Mouse (Mus musculus): ENCODE measurements at regions not wholly inside any gene's neighbourhood (a gene's known extent, or its start where the extent isn't known, plus 50 kb on each side); places are given as distances from the start of the nearest gene placed in this dataset.

DNA sequence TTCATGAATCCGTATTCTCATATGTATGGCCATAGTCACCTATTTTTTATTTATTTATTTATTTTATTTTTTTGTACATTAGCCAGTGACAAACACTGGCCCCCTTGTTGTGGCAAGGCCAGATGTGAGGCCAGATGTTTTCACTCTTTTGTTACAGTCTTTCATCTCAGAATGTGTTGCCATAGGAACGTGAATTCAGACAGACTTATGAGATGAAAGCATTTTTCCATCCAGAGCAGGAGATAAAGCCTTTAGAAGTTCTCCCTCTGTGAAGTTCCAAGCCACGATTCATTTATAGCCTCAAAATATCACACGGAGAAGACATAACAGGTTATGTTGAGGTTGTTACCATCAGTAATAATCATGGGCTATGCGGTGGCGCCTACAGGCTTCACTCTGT, 220.9 kb downstream of the Arpp21 start:
- DNase-seq (ENCODE audit: low spot score in 2 of 2), result no peak

DNA sequence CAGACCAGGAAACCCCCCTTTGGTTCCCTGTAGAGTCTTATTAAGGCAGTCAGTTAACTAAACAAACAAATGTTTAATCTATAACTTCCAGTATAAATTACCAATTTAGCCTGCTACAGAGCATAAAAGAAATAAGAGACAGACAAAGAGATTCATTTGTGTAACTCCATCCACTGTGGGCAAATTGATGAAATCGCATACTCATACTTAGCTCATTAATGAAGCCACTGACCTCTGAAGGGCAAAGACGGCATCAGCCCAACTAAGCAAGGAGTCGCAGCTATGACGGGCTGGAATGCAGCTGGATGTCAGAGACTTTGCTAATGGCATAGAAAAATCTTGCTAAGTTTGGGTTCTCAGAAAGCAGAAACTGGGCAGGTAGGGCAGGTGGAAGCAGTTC, 241.3 kb downstream of the Arpp21 start:
- DNase-seq (ENCODE audit: low spot score in 2 of 2), result no peak

DNA sequence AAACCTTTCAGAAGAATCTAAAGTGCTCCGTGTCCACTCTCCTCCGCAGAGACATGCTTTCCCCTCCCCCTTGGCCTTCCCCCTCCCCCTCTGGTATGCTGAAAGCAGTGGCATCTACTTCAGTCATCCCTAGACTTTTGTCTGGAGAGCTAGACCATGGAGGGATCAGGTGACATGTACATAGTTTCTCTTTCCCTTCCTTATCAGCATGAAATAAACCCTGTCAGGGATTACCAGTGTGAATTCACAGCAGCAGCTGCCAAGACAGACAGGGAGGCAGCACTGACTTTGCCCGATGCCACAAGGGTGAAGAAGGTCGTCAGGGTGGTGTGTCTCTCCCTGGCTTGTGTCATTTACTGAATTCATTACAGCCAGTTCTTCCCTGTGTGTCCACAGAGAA, 241.9 kb downstream of the Arpp21 start:
- DNase-seq (ENCODE audit: low spot score in 2 of 2), result no peak

DNA sequence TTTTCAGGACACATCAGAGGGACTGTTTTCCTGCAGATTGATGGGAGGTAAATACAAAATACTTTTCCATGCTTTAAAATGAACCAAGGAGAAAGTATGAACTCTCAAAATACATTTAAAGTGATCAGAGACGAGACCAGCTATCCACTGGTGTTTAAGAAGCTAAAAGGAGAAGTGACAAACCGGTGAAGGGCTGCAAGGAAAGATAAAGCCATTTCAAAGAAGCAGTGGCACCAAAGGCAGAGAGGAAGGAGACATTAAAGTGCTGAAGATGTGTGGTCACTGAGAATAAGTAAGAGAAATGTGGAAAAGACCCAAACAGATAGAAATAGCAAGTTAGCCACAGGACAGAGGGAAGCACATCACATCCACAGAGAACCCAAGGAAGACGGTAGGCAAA, 245.7 kb downstream of the Arpp21 start:
- DNase-seq (ENCODE audit: low spot score in 2 of 2), result no peak

DNA sequence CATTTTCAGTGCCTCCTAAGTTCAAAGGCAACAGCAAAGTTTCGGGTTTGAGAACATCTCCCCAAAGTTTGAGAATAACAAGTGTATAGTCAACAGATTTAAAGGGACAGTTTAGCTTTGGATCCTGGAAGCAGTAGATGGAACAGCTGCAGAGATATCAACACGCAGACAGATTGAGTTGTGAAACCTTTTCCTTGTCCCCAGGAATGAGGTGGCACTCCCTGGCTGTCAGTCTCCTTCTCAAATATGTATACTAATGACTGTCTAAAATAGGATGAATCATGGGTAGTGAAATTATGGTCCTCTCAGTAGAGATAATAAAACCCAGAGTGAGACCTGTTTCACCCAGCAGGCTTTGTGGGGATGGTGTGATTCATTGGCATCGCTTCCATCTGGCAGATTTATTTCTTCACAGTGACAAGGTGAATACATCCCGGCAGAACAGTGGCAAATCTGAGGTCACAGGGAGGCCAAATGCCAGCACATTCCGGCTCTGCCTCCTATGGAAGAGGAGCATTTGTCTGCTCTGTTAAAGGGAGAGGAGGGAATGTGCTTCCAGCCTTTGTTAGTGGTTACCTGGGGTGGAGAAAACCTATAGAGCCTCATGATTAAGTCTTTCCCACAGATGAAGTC, 272.2 kb downstream of the Arpp21 start:
- no peak for DNase-seq (ENCODE audit: low spot score in 2 of 2)

DNA sequence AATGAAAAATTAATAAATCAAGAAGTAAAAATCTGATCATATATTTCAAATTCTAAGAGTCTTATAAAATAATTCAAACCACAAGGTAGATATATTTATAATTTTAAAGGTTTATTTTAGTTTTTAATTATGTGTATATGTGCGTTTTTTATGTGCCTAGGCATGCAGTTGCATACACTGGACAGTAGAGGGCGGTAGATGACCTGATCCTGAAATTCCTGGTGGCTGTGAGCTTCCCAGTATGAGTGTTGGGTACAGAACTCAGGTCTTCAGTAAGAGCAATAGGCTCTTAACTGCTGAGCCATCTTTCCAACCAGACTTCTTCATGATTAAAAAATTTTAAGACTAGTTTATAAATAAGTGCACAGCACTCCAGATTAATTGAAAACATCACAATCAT, 267.7 kb upstream of the Stac start:
- DNase-seq (ENCODE audit: low spot score in 2 of 2), result no peak

DNA sequence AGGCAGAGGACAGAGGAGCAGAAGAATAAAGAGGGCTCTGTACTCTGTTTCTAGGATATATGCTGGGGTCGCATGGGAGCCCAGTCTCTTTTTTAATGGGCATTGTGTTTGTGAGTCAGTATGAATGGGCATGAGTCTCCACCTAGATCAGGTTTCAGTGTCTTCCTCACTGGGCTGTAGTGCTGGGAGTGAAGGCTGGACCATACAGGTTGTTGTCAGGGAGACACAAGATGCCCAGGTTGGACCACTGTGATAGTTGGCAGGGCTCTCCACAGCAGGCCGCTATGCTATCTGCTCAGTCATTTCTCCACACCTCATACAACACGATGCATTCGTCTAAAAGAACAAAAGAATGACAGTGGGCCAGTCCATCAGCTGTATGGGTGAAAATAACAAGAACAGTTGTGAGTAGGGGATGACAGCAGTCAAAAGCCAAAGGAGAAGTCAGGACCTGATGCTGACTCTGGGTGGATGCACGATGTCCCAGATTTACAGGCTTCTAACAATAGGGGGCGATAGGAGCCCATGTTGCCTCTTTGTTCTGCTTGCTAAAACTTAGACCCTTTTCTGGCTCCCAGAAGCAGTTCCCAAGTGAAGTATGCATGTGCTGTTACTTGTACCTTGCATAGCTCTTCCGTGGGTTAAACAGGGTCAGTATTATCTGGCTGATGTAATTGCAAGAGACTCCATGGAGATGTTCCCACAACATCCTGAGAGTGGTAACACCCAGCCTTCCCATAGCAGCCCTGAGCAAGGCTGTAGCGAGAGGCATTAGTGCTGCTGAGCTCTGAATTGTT, 249.3 kb upstream of the Stac start:
- peak in 1 of 2 experiments; percentile 12 for DNase-seq (ENCODE audit: low spot score in 2 of 2)

DNA sequence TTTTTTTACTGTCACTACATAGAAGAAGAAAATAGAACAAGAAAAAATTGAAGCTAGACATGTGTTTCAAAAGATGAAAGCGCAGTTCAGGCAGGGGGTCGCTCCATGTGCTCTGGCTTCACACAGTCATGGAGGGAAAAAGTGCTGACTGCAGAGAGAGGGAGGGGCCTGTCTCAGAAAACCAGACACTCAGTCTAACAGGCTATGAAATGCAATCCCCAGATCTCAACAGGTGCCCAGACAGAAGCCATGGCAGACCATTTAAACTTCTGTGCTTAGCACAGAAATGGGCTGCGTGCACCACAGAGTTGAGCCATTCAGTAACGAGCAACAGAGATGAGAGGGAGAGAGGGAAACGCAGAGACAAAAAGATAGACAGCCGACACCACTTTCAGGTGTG, 242.3 kb upstream of the Stac start:
- no peak for DNase-seq (ENCODE audit: low spot score in 2 of 2)

DNA sequence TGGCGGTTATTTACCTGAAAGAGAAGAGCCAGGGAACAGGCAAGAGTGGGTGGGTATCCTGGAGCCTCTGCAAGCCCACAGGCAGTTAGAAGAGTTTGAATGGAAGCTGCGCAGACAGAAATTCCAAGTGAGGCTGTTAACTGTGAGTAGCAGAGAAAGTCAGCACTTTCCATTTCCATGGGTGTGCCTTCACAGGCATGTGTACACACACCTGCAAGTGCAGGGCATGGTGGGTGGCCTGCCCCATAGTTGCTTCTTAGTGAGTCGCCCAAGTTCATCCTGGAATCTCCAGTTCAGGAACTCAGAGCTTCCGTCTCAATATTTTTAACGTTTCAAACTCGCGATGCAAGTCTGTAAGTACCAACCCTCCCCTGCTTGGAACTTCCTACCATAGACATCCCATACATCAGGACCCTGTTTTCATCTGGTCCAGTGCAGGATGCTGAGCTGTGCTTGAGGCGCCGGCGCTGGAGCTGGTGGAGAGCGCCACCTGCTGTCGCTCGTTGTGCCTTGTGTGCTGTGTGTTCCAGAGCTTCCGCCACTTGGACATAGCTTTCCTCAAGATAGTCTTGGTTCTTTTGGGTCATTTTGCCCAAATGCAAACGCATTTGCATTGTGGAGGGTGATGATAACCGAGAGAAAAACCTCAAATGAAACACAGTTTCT, 228.3 kb upstream of the Stac start:
- peak; percentile 70 to 71 for DNase-seq (ENCODE audit: low spot score in 2 of 2)

DNA sequence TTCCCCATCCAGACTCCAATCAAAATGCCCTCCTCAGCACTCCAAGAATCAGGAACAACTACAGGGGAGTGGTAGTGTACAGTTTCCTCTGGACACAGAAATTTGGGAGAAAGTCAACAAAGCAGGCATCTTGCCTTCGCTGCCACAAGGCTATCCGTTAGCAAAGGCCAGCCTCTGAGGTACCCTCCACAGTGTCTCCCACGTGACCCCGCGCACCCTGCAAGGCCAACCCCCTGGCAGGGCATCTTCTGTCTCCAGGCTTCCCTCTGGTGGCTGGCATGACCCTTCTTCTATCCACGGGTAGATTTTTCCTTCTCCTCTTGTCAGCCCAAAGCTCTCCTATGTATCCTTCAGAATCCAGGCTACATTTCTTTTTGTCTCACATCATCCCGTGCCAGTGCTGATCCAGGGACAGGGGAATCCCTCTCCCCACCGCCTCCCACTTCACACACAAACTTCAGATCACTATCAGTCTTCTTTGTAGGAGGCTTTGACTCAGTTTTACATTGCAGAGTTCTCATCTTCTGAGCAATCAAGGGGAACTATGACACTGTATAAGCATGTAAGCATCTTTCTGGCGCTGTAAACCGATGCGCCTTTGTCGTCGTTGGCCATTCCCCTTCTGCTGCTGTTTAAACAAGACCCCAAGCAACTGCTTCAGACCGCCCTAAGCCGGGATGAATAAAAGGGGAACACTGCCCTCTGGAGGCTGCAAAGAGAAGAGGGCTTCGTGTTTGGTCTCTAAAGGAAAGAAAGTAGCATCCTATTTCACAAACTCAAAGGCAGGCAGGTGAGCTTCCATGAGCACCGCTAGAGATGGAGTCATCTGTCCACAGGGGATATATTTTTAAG, 226.8 kb upstream of the Stac start:
- DNase-seq (ENCODE audit: low spot score in 2 of 2), result peak; percentile 10 to 38

DNA sequence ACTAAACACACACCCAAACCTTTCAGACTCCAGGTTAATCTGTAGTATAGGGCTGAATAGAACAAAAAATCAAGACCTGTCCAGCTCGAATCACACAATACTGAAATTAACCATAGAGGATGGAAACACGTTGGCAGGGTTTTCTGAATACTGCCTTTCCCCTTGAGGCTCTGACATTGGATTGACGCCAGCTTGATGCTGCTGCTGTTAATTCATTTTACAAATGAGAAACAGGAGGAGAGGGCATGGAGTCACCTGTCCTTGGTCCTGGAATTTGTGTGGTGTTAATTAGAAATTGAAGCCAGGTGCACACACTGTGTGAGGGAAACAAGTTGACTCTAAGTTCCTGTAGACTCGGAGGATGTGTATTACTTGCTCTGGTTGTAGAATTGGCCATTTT, 218.7 kb upstream of the Stac start:
- no peak for DNase-seq (ENCODE audit: low spot score in 2 of 2)

DNA sequence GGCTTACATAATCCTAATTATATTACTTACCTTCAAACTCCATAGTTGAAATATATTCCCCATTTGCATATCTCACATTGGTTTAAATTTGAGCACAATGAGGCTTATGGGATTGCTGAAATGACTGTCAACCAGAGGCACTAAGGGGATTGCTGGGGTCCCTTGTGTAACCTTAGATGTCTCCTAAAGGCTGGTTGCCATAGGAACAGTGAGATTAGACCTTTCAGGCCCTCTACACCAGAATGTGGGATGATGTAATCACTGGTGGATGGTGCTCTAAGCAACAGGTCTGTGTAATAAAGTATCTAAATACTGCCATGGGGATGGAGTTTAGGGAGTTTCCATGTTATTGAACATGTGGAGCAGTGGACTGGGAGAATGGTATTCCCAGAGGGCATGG, 210.0 kb upstream of the Stac start:
- DNase-seq (ENCODE audit: low spot score in 2 of 2), result no peak

DNA sequence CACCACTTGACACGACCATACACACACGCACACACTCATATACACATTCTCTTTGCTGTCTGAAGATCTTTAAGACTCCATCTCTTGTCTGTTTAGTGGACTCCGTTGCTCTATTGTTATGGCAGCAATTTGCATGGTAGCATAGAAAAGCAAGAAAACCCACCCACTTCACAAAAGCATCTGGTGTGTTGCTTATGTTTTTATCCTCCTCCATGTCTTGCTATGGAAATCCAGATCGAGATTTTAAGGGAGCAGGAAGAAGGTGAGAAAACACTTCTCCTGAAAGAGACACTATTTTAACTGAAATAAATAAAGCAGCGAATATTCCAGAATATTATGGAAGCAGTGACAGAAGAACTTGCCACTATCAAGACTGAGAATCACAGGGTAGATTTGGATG, 207.5 kb upstream of the Stac start:
- no peak for DNase-seq (ENCODE audit: low spot score in 2 of 2)

DNA sequence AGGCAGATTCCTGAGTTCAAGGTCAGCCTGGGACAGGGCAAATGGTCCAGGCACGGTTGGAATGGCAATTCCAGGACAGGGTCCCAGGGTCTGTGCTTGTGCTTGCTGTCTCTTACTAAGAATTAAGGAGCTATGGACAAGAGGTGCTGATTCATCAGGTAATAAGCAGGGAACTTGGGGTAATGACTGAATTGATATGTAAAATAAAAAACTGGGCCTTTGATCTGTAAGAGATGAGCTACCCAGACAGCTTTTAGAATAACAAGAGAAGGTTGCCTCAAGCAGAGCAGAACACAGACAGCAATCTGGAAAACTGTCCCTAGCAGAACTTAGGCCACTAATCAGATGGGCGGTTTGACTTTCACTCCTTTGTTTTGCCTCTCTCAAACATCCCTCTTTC, 189.6 kb upstream of the Stac start:
- no peak for DNase-seq (ENCODE audit: low spot score in 2 of 2)

DNA sequence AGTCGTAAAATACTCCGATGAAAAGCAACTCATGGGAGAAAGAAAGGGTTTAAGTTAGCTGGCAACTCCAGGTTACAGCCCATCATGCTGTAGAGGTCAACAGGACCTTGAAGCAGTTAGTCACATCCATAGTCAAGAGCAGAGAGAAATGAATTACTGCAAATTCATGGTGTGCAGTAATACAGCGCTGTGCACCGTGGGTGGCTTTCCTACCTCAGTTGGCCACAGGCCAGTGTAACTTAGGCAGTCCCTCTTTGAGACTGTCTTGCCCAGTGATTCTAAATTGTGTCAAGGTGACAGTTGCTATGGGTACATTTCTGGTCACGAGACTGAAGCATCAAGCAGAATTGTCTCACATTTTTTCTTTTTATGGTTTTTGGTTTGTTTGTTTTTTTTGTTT, 186.7 kb upstream of the Stac start:
- DNase-seq (ENCODE audit: low spot score in 2 of 2), result no peak

DNA sequence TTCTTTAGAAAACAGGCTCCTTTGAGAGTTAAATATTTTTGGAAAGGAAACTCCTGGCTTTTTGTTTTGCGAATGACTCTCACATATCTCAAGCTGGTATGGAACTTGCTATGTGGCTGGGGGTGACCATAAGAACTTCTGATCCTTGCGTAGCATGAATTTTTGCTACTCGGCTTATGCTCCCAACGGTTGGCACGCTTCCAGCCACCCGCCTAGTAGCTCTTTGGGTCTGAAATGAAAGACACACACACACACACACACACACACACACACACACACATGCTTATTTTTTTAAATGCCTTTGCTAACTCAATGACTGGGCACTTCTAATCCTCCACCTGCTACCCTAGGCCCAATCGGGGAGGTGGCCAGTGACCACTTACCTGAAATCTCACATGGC, 180.3 kb upstream of the Stac start:
- DNase-seq (ENCODE audit: low spot score in 2 of 2), result no peak

DNA sequence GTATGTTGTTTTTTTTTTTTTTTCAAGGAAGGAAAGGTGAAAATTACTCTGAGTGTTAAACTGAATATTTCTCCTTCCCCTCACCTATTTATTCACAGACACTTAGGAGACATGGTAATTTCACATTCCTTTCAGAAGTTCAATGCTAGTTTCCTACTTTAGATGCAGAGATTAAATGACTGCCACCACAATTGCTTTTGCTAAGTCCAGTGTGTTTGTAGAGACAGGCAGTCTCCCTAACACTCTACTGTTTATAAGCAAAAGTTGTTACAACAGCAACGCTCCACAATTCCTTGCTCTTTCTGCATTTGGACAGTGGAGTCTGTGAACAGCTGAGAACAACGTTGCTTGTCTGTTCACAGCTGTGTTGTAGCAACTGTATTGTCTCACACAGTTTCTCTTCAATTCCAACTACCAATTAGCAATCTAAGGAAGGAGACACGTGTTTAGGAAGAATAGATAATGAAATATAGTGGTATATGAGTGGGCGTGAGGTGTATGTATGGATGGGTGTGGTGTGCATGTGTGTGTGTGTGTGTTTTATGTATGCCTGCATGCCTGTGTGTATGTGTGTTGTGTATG, 179.7 kb upstream of the Stac start:
- no peak for DNase-seq (ENCODE audit: low spot score in 2 of 2)

DNA sequence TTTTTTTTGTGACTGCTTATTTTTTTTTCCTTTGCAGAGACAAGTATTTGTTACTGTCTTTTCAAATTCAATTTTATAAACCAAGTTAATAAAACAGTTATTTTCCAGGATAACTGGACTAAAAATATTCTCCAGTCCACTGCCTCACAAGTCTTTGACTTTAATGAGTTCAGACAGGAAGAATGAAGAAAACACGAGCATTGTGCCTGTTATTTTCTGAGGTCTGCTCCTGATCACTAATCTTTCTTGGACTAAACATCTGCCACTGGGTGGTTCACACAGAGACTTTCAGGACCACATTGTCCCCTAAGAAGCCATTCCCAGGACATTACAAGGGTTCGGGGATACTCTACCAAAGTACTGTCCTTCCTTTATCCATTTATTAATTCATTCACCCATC, 167.9 kb upstream of the Stac start:
- no peak for DNase-seq (ENCODE audit: low spot score in 2 of 2)

DNA sequence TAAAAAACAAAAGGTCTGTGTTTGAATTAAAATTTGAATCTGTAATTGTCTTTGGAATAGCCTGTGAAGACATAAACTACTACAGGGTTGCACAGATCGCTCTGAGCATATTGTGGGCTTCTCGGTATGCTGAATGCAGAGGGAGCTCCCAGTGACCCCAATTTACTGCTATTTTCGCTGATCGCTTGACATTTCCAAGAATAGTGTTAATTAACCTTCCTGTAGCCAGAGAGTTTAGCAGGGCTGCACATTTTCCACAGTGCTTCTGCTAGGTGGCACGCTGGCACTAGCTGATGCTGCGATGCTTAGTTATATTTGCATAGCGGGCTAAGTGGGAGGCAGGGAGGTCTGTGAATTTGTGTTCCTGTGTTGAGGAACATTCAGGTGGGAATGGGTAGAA, 164.8 kb upstream of the Stac start:
- no peak for DNase-seq (ENCODE audit: low spot score in 2 of 2)

DNA sequence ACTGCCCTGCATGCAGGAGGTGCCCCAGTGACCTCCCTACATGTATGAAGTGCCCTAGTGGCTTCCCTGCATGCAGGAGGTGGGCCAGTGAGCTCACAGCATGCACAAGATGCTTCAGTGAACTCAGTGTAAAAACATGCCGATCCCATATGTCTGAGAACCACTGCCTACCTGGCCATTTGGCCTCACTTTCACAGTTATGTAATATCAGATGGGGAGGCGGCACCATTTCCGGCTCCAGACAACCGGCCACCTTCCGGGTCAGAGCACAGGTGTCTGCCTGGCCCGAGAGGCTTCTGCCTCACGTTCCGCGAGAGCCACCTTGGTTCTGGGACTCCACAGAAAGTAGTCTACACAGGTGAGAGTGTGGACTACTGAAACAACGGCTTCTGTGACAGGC, 156.2 kb upstream of the Stac start:
- no peak for DNase-seq (ENCODE audit: low spot score in 2 of 2)

DNA sequence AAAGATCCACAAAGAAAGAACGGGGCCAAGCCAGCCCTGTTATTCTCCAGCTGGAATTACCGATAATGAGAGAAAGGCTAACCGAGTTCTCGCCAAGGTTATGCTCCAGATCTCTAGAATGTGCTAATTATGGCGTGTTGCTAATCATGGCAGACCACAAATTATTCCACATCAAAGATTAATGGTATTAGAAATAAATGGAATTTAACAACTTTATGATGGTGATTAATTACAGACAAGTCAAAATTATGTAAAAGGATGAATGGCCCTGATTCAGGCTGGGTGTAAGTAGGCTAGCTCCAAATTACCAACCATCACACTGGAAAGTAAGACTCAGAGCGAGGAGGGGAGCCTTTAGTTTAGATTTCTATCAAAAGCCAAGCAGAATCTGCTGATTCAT, 151.0 kb upstream of the Stac start:
- no peak for DNase-seq (ENCODE audit: low spot score in 2 of 2)

Measured in frontal cortex, postnatal 25 days (tissue).